Mouse (Mus musculus) layer of hippocampus, adult 2 months (tissue): ENCODE measurements around the gene Gm10203. TPM values are rescaled to one million over a fixed set of nuclear protein-coding genes. Genes with fewer than 3 reads are reported as not detected.
"Not testable (repeated sequence)": the region's sequence is repeated elsewhere in the genome, so short reads cannot be mapped to it uniquely, and the experiment has no call there.

ENCODE experiments used
- DNase-seq, 2 experiments: peaks; one replicate each; pipeline ENCODE4 v3.0.0; 2022; ENCODE audit warnings: low spot score in 2 of 2
- H3K27ac ChIP-seq: fragments of 200-600 bp; 2 replicates; pipeline ENCODE4 v1.8.1; 2022
- H3K4me3 ChIP-seq: fragments of 200-600 bp; 2 replicates; pipeline ENCODE4 v1.8.1; 2022; ENCODE audit warnings: mild to moderate bottlenecking
- CTCF ChIP-seq: fragments of 200-600 bp; conservative IDR thresholded peaks from 2 replicates; pipeline ENCODE4 v1.8.1; 2022; ENCODE audit warnings: antibody characterized with exemption, mild to moderate bottlenecking, moderate library complexity
- long read RNA-seq, 2 experiments: library from polyadenylated mRNA; stranded (forward); transcript quantifications; one replicate each; pipeline ENCODE4 v2.0.0; 2021; ENCODE audit warnings: borderline mapping rate in 2 of 2
- total RNA-seq, 2 experiments: library from RNA; stranded (reverse); gene quantifications; 2 replicates each; pipeline ENCODE4 v1.2.3; 2021

Gm10203 gene
- not detected for total RNA-seq
- long read RNA-seq, experiment 1, result 0 reads
- long read RNA-seq, experiment 2, result 0 reads

DNA sequence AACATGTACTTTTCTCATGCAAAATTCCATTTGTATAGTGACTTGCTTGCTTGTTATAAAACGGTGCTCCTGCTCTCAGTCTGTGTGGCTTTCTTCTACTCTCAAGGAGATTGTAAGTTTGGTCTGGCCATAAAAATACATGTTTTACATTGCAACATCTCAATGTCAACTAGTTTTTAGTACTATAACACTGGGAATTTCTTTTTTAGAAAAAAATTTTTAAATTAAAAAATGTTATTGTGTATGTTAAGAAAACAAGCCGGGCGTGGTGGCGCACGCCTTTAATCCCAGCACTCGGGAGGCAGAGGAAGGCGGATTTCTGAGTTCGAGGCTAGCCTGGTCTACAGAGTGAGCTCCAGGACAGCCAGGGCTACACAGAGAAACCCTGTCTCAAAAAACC lies at the start of gene Gm10203:
Gene Gm10203, plus strand, starts transcription at position 301 of the 400 bp plus-strand sequence.
- not testable (repeated sequence) for DNase-seq, H3K27ac ChIP-seq, H3K4me3 ChIP-seq

DNA sequence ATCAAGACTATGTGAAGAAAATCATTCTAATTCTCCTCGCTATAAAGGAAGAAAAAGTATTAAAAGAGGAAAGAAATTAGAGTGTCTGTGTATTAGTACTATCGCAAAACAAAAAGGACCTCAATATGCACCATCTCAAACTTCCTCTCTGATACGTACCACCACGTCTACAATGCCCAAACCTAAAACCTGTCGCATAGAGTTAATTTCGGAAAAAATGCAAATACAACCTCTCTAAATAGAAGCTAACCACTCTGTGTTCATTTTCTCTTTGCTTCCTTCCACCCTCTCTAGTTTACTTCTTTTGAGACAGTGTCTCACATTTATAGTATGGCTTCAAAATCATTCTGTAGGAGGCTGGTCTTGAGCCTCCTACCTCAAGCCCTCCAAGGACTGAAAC lies 37.6 kb upstream of the Gm10203 start:
- no peak overlapping the region for H3K4me3 ChIP-seq
- no peak for TF ChIP-seq CTCF
- H3K27ac ChIP-seq, result no peak overlapping the region
- no peak for DNase-seq

DNA sequence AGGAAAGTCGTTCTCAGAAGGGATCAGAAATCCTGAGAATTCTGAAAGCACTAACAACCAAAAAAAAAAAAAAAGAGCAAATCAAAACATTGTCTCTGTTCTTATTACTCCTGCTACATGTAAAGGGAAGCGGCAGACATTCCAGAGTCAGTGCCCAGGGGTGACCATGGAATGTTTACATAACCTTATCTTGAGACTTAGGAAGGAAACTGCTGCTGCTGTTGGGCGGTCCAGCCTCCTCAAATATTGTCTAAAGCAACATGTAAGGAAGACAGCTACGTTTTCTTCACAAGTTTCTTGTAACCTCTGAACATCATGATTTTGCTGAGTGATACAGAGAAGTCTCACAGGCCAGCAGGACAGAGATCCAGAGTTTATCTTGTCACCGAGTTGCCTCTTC lies 36.5 kb upstream of the Gm10203 start:
- Histone ChIP-seq H3K4me3 (no peak overlapping the region), H3K27ac (no peak overlapping the region)
- no peak for DNase-seq
- no peak for TF ChIP-seq CTCF

DNA sequence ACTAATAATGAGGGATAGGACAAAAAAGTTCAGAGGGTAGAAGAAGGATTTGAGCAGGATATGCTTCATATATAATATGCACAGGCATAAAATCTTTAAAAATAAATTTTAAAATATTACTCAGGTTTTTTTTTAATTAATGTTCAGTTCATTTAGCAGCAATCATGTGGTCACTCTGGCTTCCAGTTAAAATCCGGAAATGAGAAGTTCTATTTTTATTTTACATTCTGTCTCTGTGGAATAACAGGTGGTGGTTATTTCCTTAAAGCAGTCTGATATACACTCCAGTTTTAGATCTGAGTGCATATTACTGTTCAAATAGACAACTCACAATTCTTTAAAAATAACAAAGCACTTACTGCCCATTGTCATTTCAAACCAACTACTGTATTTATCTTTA lies 35.4 kb upstream of the Gm10203 start:
- no peak for TF ChIP-seq CTCF

DNA sequence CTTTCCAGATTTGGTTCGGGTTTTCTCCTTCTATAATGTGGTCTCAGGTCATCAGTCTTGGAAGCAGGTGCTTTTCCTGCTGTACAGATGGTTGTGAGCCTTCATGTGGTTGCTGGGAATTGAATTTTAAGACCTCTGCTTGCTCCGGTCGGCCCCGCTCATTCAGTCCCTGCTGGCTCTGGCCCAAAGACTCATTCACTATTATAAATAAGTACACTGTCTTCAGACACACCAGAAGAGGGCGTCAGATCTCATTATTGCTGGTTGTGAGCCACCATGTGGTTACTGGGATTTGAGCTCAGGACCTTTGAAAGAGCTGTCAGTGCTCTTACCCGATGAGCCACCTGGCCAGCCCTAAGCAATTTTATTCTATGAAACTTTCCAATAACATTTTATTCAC lies 34.6 kb upstream of the Gm10203 start:
- peak; percentile 54 for TF ChIP-seq CTCF
- Histone ChIP-seq H3K4me3 (no peak overlapping the region), H3K27ac (no peak overlapping the region)
- no peak for DNase-seq

More for the DNA sequence above, 35.4 kb upstream of the Gm10203 start:
- no peak for DNase-seq
- Histone ChIP-seq H3K27ac (no peak overlapping the region), H3K4me3 (no peak overlapping the region)

DNA sequence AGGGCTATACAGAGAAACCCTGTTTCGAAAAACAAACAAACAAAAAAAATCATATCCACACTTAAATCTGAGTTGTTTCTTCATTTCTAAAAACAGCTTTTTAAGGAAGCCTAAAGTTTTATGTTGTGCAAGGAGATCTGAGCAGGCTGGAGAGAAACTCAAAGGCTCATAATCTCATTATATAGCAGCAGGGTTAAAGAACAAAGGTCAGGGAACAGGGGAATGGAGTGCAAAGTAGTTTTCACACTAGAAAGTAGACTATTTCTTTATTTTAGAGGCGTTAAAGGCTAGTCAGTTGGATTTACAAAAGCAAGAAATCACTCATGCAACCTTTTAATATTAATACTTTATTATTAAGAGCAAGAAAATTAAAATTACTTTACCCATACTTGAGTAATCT lies 33.7 kb upstream of the Gm10203 start:
- Histone ChIP-seq H3K27ac (no peak overlapping the region), H3K4me3 (no peak overlapping the region)
- no peak for DNase-seq
- TF ChIP-seq CTCF, result no peak

DNA sequence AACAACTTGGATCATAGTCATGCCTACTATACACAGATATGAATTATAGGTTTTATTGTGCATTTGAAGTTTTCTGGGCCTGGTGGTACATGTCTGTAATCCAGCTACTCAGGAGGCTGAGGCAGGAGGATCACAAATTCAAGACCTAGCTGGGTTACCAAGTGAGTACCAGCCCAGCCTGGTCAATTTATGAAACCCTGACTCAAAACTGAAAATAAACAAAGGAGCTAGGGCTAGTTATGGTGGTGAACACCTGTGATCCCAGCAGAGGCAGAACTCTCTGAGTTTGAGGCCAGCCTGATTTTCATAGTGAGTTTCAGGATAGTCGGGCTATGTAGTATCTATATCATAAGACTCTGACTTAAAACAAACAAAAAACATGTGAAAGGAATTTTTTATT lies 32.7 kb upstream of the Gm10203 start:
- no peak overlapping the region for H3K27ac ChIP-seq
- no peak overlapping the region for H3K4me3 ChIP-seq
- DNase-seq, result no peak
- TF ChIP-seq CTCF, result no peak

DNA sequence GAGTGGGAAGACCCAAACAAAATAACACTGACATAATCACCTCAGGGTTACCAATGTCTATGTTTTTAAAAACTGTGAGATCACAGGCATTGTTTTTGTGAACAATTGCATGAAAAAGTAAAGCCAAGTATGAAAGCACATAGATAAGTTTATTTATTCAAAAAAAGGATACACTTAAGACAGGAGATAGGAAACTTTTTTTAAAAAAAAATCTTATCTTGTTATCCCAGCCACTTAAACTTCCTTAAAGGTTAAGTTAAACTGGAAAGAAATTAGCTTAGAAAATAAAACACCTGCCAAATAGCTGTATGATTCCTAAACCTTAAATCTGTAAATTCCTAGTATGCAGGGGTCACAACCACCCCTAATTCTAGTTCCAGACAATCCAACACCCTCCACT lies 31.0 kb upstream of the Gm10203 start:
- DNase-seq, result no peak
- Histone ChIP-seq H3K27ac (no peak overlapping the region), H3K4me3 (no peak overlapping the region)
- TF ChIP-seq CTCF, result no peak

DNA sequence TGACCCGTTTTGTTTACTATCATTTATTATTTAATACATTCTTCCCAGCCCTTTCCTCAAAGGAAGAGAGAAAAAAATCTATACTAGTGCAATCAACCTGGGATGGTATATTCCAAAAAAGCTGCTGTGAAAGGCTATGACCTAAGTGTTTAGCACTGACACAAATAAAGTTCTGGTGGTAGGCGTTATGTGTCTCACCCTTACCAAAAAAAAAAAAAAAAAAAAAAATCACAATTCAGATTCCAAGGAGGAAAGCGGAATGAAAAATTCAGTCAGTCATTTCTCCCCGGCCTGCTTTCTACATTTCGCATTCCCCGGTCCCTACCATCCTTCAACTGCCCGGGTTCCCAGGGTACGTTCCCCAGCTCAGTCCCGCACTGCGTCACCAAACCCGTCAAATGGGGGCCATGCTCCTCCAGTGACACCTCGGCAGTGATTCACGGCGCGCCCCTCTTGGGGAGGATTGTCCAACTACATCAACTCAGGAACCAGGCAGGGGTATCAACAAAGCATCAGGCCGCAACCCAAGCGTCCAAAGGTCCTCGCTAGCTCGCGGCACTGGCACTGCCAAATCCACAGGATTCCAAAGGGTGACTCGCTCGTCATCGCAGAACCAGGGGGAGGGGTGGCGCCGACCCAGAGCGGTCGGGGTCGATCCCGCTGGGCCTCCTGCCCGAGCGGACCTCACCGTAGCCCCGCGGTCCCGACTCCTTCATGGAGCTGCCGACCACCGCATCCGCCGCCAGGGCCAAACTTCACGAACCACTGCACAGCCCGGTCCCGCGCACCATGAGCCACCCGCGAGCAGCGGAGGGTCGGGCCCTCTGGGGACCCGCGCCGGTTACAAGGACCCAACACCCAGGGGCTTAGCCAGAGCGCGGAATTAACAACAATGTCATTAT lies 29.5 kb upstream of the Gm10203 start:
- DNase-seq, result peak; percentile 68 to 69
- peak overlapping the region; percentile 98 for H3K27ac ChIP-seq
- peak; percentile 43 for TF ChIP-seq CTCF
- peak overlapping the region; percentile 92 for H3K4me3 ChIP-seq

DNA sequence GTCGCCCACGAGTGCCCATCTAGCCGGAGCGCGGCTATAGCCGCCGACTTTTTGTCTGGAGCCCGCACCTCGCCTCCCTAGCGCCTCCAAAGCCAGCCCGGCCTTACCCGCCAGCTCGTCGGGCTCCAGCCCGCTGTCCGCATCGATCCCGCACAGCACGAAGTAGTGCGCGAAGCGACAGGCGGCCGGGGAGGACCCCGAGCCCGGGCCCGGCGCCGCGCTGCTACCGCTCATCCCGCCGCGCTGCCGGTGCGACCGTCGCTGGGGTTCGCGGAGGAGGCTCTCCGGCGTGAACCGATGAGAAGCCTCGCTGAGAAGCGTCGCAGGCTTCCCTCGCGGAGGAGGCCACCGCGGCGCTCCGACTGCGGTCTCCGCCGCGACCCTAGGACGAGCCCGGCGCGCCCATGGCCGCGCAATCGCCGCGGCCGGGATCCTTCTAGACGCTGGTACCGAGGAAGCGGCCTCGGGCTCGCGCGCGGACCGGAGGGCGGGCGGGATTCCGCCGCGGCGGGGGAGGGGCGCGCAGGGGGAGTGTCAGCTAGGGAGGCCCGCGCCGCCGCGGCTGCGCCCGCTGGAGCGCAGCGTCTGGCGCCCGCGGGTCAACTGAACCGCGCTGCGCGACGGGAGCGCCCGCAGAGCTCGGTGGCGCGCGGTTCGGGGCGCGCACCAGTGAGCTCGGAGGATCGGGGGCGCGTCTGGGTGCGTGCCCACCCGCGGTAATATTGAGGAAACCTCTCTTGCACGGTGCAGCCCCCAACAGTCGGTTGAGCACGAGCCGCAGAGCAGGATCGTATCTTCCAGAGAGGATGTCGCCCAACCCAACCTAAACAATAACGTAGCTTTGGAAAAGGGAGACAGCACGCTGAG lies 28.7 kb upstream of the Gm10203 start, which contains the start of gene Dennd5b:
Gene Dennd5b, minus strand, starts transcription at position 605 of the 867 bp plus-strand sequence.
- Histone ChIP-seq H3K27ac (peak within 1 kb of the TSS; percentile 98), H3K4me3 (peak within 1 kb of the TSS; percentile 92)
- DNase-seq, result peak; percentile 73 to 83
- no peak for TF ChIP-seq CTCF

DNA sequence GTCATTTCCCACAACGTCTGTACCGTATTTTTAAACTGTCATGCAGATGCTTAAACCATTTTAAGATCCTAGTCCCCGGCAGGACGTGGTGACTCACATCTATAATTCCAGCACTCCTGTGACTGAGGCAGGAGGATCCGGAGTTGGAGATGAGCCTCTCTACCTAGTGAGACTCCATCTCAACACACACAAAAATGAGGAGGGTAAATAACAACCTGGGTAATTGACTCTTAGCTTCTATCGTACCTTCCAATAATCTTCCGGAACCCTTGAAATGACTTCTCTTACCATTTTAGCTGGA lies 28.1 kb upstream of the Gm10203 start:
- DNase-seq, result no peak
- peak overlapping the region; percentile 98 for H3K27ac ChIP-seq
- TF ChIP-seq CTCF, result no peak
- peak overlapping the region; percentile 92 for H3K4me3 ChIP-seq

DNA sequence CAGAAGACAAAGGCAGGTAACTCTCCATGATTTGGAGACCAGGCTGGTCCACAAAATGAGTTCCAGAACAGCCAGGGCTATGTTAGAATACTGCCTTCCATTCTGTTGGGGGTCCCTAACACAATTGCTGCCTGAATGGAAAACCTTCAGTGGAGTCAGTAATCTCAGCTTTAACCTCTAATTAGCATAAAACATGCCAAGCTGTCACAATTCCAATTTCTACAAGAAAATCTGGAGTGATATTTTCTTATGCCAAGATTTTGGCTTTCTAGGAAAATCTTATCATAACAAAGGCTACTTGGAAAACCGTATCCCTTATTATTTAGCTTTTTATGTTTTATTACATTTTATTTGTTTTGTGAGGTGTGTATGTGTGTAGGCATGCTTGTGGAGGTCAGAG lies 26.5 kb upstream of the Gm10203 start:
- DNase-seq, result no peak
- Histone ChIP-seq H3K27ac (no peak overlapping the region), H3K4me3 (no peak overlapping the region)
- no peak for TF ChIP-seq CTCF

DNA sequence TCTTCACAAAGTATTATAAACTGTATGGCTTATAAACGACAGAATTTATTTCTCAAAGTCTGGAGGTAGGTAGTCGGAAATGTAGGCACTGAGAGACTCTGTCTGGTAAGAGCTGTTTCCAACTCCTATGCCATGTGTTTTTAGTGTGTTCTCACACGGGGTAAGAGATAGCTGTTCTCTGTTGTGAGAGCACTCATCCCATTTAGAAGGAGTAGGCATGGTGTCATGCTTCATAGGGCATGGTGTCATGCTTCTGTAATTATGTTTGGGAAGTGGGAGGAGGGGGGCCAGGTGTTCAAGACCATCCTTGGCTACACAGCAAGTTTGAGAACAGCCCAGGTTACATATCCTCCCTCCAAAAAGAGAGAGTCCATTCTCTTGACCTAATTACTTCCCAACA lies 22.4 kb upstream of the Gm10203 start:
- no peak for TF ChIP-seq CTCF
- DNase-seq, result no peak
- Histone ChIP-seq H3K27ac (no peak overlapping the region), H3K4me3 (no peak overlapping the region)
